Mouse (Mus musculus) heart, embryonic 14.5 days (tissue): ENCODE data around the gene Fbxl5. TPM values are rescaled to one million over a fixed set of nuclear protein-coding genes. Genes with fewer than 3 reads are reported as not detected.

Source experiments
- ATAC-seq: fragments of 200-750 bp; cut with Nextera tagmentation; 2 replicates; pipeline ENCODE4 v1.8.0; 2017; ENCODE audit warnings: low read depth, moderate TSS enrichment; ENCODE audit not compliant: insufficient number of reproducible peaks, insufficient read depth, low FRiP score
- H3K27ac ChIP-seq, 2 experiments: fragments of 200-500 bp in 1 of 2; fragments of 300-500 bp in 1 of 2; sonication (generic) in 1 of 2; replicated peaks in 1 of 2; 2 replicates each; pipeline ENCODE4 v1.5.1; 2012 to 2014; ENCODE audit warnings: low read depth in 2 of 2, low read length in 2 of 2, control low read depth in 1 of 2, mild to moderate bottlenecking in 1 of 2, mixed read lengths in 1 of 2; ENCODE audit not compliant: control insufficient read depth in 1 of 2, insufficient read depth in 1 of 2
- H3K27me3 ChIP-seq: fragments of 300-500 bp; sonication (generic); 2 replicates; pipeline ENCODE4 v1.6.1; 2014; ENCODE audit warnings: mild to moderate bottlenecking, low read length, control low read depth; ENCODE audit not compliant: control insufficient read depth, insufficient read depth
- H3K36me3 ChIP-seq: fragments of 300-500 bp; sonication (generic); 2 replicates; pipeline ENCODE4 v1.6.1; 2014; ENCODE audit warnings: mild to moderate bottlenecking, control low read depth, low read length, mixed read lengths; ENCODE audit not compliant: control insufficient read depth, insufficient read depth
- H3K4me1 ChIP-seq, 2 experiments: fragments of 200-500 bp in 1 of 2; fragments of 300-500 bp in 1 of 2; sonication (generic) in 1 of 2; 2 replicates each; pipeline ENCODE4 v1.6.1; 2012 to 2014; ENCODE audit warnings: low read length in 2 of 2, control low read depth in 1 of 2, mixed read lengths in 1 of 2; ENCODE audit not compliant: control insufficient read depth in 2 of 2, insufficient read depth in 2 of 2
- H3K4me2 ChIP-seq: fragments of 300-500 bp; sonication (generic); 2 replicates; pipeline ENCODE4 v1.6.1; 2014; ENCODE audit warnings: mild to moderate bottlenecking, low read length
- H3K4me3 ChIP-seq, 2 experiments: fragments of 200-500 bp in 1 of 2; fragments of 300-500 bp in 1 of 2; sonication (generic) in 1 of 2; 2 replicates each; pipeline ENCODE4 v1.5.1; 2012 to 2014; ENCODE audit warnings: low read length in 2 of 2, mild to moderate bottlenecking in 2 of 2, control low read depth in 1 of 2, low read depth in 1 of 2, moderate library complexity in 1 of 2; ENCODE audit not compliant: control insufficient read depth in 1 of 2, insufficient read depth in 1 of 2
- H3K9ac ChIP-seq: fragments of 300-500 bp; sonication (generic); 2 replicates; pipeline ENCODE4 v1.6.1; 2014; ENCODE audit warnings: mild to moderate bottlenecking, low read length
- H3K9me3 ChIP-seq: fragments of 300-500 bp; sonication (generic); 2 replicates; pipeline ENCODE4 v1.6.1; 2016; ENCODE audit warnings: low read length, control low read depth; ENCODE audit not compliant: control insufficient read depth
- WGBS: fragments of 180-500 bp; shearing (Covaris S2); extraction: QIAGEN DNeasy Blood & Tissue Kit; methylation state at CpG from one replicate; pipeline ENCODE4 v1.1.7; 2014; 5-methylcytosine and 5-hydroxymethylcytosine counted together
- polyA plus RNA-seq: library from polyadenylated mRNA; unstranded; fragments of >200 nt; fragmentation: Nextera tagmentation; extraction: Ambion mirVana; gene quantifications from 2 replicates; pipeline ENCODE4 v1.2.1, GENCODE M21; 2014

Fbxl5 gene
- polyA plus RNA-seq, 1 experiment from 2014 or later, result 54.1 TPM

GRCm38 (mm10) chr5:43721538-43722451, 99.6 kb downstream of the Fbxl5 start:
- H3K27ac ChIP-seq, result no peak overlapping the region
- H3K9ac ChIP-seq, result no peak overlapping the region
- peaks cover 86% of the 10 kb centered on the region for H3K36me3 ChIP-seq
- H3K9me3 ChIP-seq, result no peaks in the 10 kb centered on the region
- WGBS, result 71% methylated on average over 5 of the region's 5 CpGs
- ATAC-seq, result no peak
- no peaks in the 10 kb centered on the region for H3K27me3 ChIP-seq
- H3K4me2 ChIP-seq, result no peak overlapping the region
- H3K4me1 ChIP-seq, result no peaks in the 10 kb centered on the region
- H3K4me3 ChIP-seq, result no peak overlapping the region

DNA sequence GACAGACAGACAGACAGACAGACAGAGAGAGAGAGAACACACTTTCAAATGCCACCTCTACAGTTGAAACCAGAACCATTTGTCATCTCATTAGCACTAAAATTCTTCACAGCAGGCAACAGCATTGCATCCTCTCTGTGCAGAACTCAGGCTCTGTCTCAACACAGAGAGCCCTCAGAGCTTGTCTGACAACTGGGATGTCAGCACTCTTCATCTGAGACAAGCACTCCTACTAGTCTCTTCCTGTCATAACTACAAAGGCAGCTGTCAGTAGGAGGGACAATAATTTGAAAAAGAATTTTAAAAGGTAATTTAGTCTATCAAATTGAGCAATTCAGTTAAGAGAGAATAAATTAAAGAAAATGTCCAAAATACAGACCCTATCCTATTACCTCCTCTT, 122.2 kb downstream of the Fbxl5 start:
- H3K4me3 ChIP-seq, result no peak overlapping the region
- H3K36me3 ChIP-seq, result peaks cover 89% of the 10 kb centered on the region
- H3K27me3 ChIP-seq, result no peaks in the 10 kb centered on the region
- no peaks in the 10 kb centered on the region for H3K4me1 ChIP-seq
- H3K9me3 ChIP-seq, result no peaks in the 10 kb centered on the region
- no peak overlapping the region for H3K27ac ChIP-seq
- ATAC-seq, result no peak
- H3K4me2 ChIP-seq, result no peak overlapping the region
- H3K9ac ChIP-seq, result no peak overlapping the region

- H3K9me3 ChIP-seq, result no peaks in the 10 kb centered on the region
- H3K27me3 ChIP-seq, result no peaks in the 10 kb centered on the region
- H3K4me3 ChIP-seq, result no peak overlapping the region
- no peak overlapping the region for H3K9ac ChIP-seq
- H3K27ac ChIP-seq, result no peak overlapping the region
- H3K4me2 ChIP-seq, result no peak overlapping the region
- ATAC-seq, result no peak
- H3K36me3 ChIP-seq, result peaks cover 79% of the 10 kb centered on the region
- 83% methylated on average over 3 of the region's 3 CpGs for WGBS
- H3K4me1 ChIP-seq, result no peaks in the 10 kb centered on the region
Measured at GRCm38 (mm10) chr5:43697133-43697532, 124.3 kb downstream of the Fbxl5 start.

Other genes starting within 250 kb of the Fbxl5 start
- 9.6 and 10.0 TPM in 2 replicates for gene Cc2d2a, start 159.3 kb downstream of the Fbxl5 start, polyA plus RNA-seq
- 1.4 and 1.8 TPM in 2 replicates for gene Bst1, start 2.8 kb downstream of the Fbxl5 start, polyA plus RNA-seq
- 23.4 and 25.3 TPM in 2 replicates for gene Cd38, start 46.9 kb upstream of the Fbxl5 start, polyA plus RNA-seq
- gene Gm7879, start 91.5 kb upstream of the Fbxl5 start, polyA plus RNA-seq, result 0.35 TPM in 1 of 2 replicates, not detected in the other
- gene Fgfbp1, start 160.1 kb upstream of the Fbxl5 start, polyA plus RNA-seq, result 0.27 and 0.35 TPM in 2 replicates